Mouse (Mus musculus) intestine, embryonic 14.5 days (tissue): ENCODE measurements around the gene Cspg4. TPM values are rescaled to one million over a fixed set of nuclear protein-coding genes. Genes with fewer than 3 reads are reported as not detected.

Experiments used
- ATAC-seq: fragments of 200-750 bp; cut with Nextera tagmentation; replicated peaks from 2 replicates; pipeline ENCODE4 v1.8.0; 2017; ENCODE audit warnings: low read depth, moderate number of reproducible peaks, moderate TSS enrichment, moderate library complexity; ENCODE audit not compliant: low FRiP score, low TSS enrichment
- DNase-seq: peaks from one replicate; pipeline ENCODE4 v3.0.0-alpha.2; 2018; ENCODE audit warnings: low spot score
- H3K27ac ChIP-seq: fragments of 300-500 bp; sonication (generic); 2 replicates; pipeline ENCODE4 v1.5.1; 2014; ENCODE audit warnings: low read depth, mild to moderate bottlenecking, control low read depth
- H3K27me3 ChIP-seq: fragments of 300-500 bp; sonication (generic); replicated peaks from 2 replicates; pipeline ENCODE4 v1.6.1; 2014; ENCODE audit warnings: low read length, control low read depth; ENCODE audit not compliant: control insufficient read depth, insufficient read depth
- H3K36me3 ChIP-seq: fragments of 300-500 bp; sonication (generic); 2 replicates; pipeline ENCODE4 v1.6.1; 2014; ENCODE audit warnings: low read length, control low read depth; ENCODE audit not compliant: control insufficient read depth, insufficient read depth
- H3K4me1 ChIP-seq: fragments of 300-500 bp; sonication (generic); replicated peaks from 2 replicates; pipeline ENCODE4 v1.6.1; 2014; ENCODE audit warnings: low read length, control low read depth, mixed read lengths; ENCODE audit not compliant: control insufficient read depth, insufficient read depth
- H3K4me2 ChIP-seq: fragments of 300-500 bp; sonication (generic); 2 replicates; pipeline ENCODE4 v1.6.1; 2014; ENCODE audit warnings: low read length
- H3K4me3 ChIP-seq: fragments of 300-500 bp; sonication (generic); 2 replicates; pipeline ENCODE4 v1.5.1; 2014; ENCODE audit warnings: low read depth, low read length, control low read depth, mixed read lengths
- H3K9ac ChIP-seq: fragments of 300-500 bp; sonication (generic); 2 replicates; pipeline ENCODE4 v1.6.1; 2014; ENCODE audit warnings: mild to moderate bottlenecking, low read length
- H3K9me3 ChIP-seq: fragments of 300-500 bp; sonication (generic); 2 replicates; pipeline ENCODE4 v1.6.1; 2016; ENCODE audit warnings: low read length, control low read depth; ENCODE audit not compliant: control insufficient read depth
- WGBS: fragments of 180-500 bp; shearing (Covaris S2); extraction: QIAGEN DNeasy Blood & Tissue Kit; methylation state at CpG from one replicate; pipeline ENCODE4 v1.1.7; 2014; 5-methylcytosine and 5-hydroxymethylcytosine counted together
- polyA plus RNA-seq: library from polyadenylated mRNA; unstranded; fragments of >200 nt; fragmentation: Nextera tagmentation; extraction: Ambion mirVana; gene quantifications from 2 replicates; pipeline ENCODE4 v1.2.1, GENCODE M21; 2014

The Cspg4 gene
- polyA plus RNA-seq, 1 experiment from 2014 or later, result 17.6 TPM

DNA sequence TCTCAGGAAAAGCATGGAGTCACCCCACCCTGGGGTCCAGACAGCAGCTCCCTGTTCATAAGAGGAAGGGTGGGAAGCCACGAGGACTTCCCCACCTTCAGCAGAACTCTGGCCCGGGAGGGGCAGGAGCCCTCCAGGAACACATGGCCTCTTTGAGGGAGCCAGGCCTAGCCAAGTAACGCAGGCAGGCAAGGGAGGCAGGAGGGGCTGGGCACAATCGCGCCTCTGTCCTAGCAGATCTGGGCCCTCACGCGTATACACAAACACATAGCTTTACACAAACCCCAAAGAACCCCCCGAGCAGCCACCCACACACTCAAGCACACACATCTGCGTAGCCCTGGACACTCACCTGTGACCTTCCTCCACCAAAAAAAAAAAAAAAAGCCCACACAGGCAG, 16.0 kb downstream of the Cspg4 start:
- H3K9me3 ChIP-seq, result no peaks in the 10 kb centered on the region
- H3K4me1 ChIP-seq, result peaks cover 49% of the 10 kb centered on the region
- DNase-seq (no peak), ATAC-seq (no peak)
- no peak overlapping the region for H3K4me2 ChIP-seq
- no peak overlapping the region for H3K4me3 ChIP-seq
- 0 out of 2 replicates have a peak overlapping the region, but pooled peaks have one; percentile 52 for H3K27ac ChIP-seq
- H3K36me3 ChIP-seq, result peaks cover 24% of the 10 kb centered on the region
- no peaks in the 10 kb centered on the region for H3K27me3 ChIP-seq
- H3K9ac ChIP-seq, result no peak overlapping the region
- WGBS, result 25% methylated on average over 9 of the region's 9 CpGs

DNA sequence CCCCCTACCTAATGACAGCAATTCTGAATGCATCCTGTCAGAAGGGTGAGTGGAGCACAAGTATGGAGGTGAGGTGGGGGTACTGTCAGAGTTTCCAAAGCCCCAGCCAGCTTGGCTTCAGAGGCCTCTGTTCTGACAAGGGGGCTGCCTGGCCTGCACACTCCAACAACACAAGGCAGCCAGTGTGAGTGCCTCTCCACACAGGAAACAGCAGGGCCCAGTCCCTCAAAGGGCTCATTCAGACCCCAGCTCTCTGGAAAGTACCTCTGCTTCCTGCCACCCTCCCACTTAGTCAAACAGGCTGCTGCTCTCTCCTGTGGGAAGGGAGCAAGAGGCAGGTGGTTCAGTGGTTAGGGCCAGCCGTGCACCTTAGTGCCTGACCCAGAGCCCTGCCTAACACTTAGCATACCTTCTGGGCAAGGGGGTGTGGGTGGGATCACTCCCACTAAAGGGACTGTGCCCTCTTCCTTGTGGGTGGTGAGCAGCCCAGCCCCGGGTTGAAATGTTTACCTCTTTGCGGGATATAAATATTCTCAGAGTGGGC, 16.8 kb downstream of the Cspg4 start:
- no peak; the same call in 1 of the 2 replicates for ATAC-seq
- no peaks in the 10 kb centered on the region for H3K9me3 ChIP-seq
- peaks cover 43% of the 10 kb centered on the region for H3K4me1 ChIP-seq
- H3K36me3 ChIP-seq, result peaks cover 30% of the 10 kb centered on the region
- H3K4me3 ChIP-seq, result no peak overlapping the region
- no peak overlapping the region for H3K9ac ChIP-seq
- no peak for DNase-seq
- 58% methylated on average over 3 of the region's 3 CpGs for WGBS
- peak overlapping the region; percentile 9; the same call in 1 of the 2 replicates for H3K27ac ChIP-seq
- no peaks in the 10 kb centered on the region for H3K27me3 ChIP-seq
- no peak overlapping the region for H3K4me2 ChIP-seq

DNA sequence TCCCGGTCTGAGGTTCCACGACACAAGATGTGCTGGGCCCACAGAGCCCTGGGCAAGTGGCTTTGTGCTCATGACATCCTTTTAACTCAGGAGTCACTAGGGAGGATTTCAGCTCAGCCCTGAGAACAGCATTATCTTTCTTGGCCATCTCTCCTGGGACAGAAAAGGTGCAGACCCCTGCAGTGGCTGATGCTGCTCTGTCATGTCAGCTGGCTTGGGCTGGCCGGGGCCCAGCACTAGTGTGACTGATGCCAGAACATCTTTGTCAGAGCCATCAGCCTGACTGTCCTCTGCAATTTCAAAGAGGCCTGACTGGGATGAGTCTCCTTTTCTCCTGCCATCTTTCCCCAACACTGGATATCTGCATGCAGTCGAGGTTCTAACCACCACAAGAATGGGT, 17.4 kb downstream of the Cspg4 start:
- WGBS, result 49% methylated on average over 4 of the region's 4 CpGs
- H3K4me1 ChIP-seq, result peaks cover 36% of the 10 kb centered on the region
- ATAC-seq (no peak), DNase-seq (no peak)
- H3K27ac ChIP-seq, result no peak overlapping the region
- no peak overlapping the region for H3K9ac ChIP-seq
- H3K4me3 ChIP-seq, result no peak overlapping the region
- H3K36me3 ChIP-seq, result peaks cover 36% of the 10 kb centered on the region
- H3K27me3 ChIP-seq, result no peaks in the 10 kb centered on the region
- H3K9me3 ChIP-seq, result no peaks in the 10 kb centered on the region
- H3K4me2 ChIP-seq, result no peak overlapping the region

DNA sequence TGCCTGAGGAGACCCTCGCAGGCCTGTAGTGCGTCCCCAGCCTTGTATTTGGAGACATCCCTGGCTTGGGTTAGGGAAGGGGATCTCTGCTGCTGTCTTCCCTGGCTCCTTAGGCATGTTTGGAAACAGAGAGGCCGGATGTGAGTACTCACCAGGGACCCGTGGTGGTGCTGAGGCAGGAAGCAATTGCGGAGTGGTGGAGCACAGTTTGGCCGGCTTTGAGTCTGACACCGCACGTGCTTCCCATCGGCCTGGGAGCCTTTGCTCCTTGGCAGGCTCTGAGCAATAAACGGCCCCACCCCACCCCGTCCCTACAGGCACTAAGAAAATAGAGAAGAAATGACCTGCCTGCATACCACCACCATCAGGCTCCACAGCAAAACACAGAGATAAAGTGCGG, 18.0 kb downstream of the Cspg4 start:
- H3K4me3 ChIP-seq, result no peak overlapping the region
- no peaks in the 10 kb centered on the region for H3K27me3 ChIP-seq
- H3K27ac ChIP-seq, result no peak overlapping the region
- H3K4me1 ChIP-seq, result peaks cover 36% of the 10 kb centered on the region
- peaks cover 42% of the 10 kb centered on the region for H3K36me3 ChIP-seq
- no peak overlapping the region for H3K4me2 ChIP-seq
- no peak for DNase-seq
- 42% methylated on average over 12 of the region's 12 CpGs for WGBS
- H3K9ac ChIP-seq, result no peak overlapping the region
- H3K9me3 ChIP-seq, result no peaks in the 10 kb centered on the region
- no peak for ATAC-seq

DNA sequence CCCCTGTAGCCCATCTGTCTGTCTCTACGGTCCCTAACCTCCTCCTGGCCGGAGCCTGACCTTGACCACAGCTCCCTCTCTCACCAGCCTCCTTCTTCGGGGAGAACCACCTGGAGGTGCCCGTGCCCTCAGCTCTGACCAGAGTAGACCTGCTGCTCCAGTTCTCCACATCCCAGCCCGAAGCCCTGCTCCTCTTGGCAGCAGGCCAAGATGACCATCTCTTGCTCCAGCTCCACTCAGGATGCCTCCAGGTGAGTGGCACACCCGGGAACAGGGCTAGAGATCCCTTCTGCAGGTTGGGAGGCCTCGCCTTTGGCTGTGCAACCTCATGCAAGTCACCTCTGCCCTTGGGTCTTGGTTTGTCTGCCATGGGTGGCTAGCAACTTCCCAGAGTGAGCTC, 18.6 kb downstream of the Cspg4 start:
- ATAC-seq, result no peak
- H3K4me3 ChIP-seq, result no peak overlapping the region
- WGBS, result 84% methylated on average over 7 of the region's 7 CpGs

DNA sequence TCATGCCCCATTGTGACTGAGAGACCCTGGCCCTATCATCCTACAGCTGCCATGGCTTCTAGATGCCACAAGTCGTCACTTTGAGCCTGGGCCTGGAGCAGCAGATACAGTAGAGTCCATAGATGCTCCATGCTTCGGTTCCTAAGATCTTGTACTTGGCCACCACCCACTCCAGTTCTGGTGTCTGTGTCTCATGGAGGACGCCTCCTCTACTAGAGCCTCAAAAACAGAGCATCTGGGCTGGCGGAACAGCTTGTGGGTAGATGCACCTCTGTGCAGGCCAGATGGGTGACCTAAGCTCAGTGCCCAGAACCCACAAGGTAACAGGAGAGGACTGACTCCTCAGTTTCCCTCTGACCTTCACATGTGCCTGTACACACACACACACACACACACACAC, 19.5 kb downstream of the Cspg4 start:
- no peak for DNase-seq
- H3K9me3 ChIP-seq, result no peaks in the 10 kb centered on the region
- peaks cover 31% of the 10 kb centered on the region for H3K4me1 ChIP-seq
- WGBS, result 91% methylated on average over 4 of the region's 4 CpGs
- no peak overlapping the region for H3K27ac ChIP-seq
- H3K36me3 ChIP-seq, result peaks cover 51% of the 10 kb centered on the region
- no peak for ATAC-seq
- H3K27me3 ChIP-seq, result no peaks in the 10 kb centered on the region
- no peak overlapping the region for H3K4me2 ChIP-seq
- no peak overlapping the region for H3K9ac ChIP-seq
- no peak overlapping the region for H3K4me3 ChIP-seq

More for the DNA sequence above, 18.6 kb downstream of the Cspg4 start:
- Histone ChIP-seq H3K4me2 (no peak overlapping the region), H3K9me3 (no peaks in the 10 kb centered on the region), H3K9ac (no peak overlapping the region), H3K4me1 (peaks cover 36% of the 10 kb centered on the region), H3K27ac (no peak overlapping the region), H3K36me3 (peaks cover 48% of the 10 kb centered on the region), H3K27me3 (no peaks in the 10 kb centered on the region)
- no peak for DNase-seq

DNA sequence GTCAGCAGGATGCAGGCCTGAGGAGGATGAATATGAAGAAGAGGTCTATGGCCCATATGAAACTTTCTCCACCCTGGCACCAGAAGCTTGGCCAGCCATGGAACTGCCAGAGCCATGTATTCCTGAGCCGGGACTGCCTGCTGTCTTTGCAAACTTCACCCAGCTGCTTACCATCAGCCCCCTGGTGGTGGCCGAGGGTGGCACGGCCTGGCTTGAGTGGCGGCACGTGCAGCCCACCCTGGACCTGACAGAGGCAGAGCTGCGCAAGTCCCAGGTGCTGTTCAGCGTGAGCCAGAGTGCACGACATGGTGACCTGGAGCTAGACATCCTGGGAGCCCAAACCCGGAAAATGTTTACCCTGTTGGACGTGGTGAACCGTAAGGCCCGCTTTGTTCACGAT, 21.3 kb downstream of the Cspg4 start:
- Histone ChIP-seq H3K36me3 (peaks cover 51% of the 10 kb centered on the region), H3K27me3 (no peaks in the 10 kb centered on the region), H3K9ac (no peak overlapping the region), H3K9me3 (no peaks in the 10 kb centered on the region), H3K4me2 (no peak overlapping the region), H3K4me1 (peaks cover 20% of the 10 kb centered on the region), H3K27ac (no peak overlapping the region), H3K4me3 (no peak overlapping the region)
- WGBS, result 51% methylated on average over 13 of the region's 13 CpGs
- ATAC-seq (no peak), DNase-seq (no peak)

DNA sequence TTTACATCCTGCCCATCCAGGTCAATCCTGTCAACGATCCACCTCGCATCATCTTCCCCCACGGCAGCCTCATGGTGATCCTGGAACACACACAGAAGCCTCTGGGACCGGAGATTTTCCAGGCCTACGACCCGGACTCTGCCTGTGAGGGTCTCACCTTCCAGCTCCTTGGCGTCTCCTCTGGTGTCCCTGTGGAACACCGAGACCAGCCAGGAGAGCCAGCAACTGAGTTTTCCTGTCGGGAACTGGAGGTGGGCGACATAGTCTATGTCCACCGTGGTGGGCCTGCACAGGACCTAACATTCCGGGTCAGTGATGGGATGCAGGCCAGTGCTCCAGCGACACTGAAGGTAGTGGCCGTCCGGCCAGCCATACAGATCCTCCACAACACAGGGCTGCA, 21.8 kb downstream of the Cspg4 start:
- peaks cover 17% of the 10 kb centered on the region for H3K4me1 ChIP-seq
- WGBS, result 92% methylated on average over 15 of the region's 15 CpGs

DNA sequence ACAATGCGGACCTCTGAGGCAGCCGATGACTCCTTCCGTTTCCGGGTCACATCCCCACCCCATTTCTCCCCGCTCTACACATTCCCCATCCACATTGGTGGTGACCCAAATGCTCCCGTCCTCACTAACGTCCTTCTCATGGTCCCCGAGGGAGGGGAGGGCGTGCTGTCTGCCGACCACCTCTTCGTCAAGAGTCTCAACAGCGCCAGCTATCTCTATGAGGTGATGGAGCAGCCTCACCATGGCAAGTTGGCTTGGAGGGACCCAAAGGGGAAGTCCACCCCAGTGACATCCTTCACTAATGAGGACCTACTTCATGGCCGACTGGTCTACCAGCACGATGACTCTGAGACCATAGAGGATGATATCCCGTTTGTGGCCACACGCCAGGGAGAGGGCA, 22.7 kb downstream of the Cspg4 start:
- ATAC-seq, result no peak
- Histone ChIP-seq H3K4me1 (peaks cover 9% of the 10 kb centered on the region), H3K9ac (no peak overlapping the region), H3K9me3 (no peaks in the 10 kb centered on the region), H3K4me3 (no peak overlapping the region), H3K27ac (no peak overlapping the region), H3K36me3 (peaks cover 56% of the 10 kb centered on the region), H3K27me3 (no peaks in the 10 kb centered on the region), H3K4me2 (no peak overlapping the region)
- no peak for DNase-seq
- 94% methylated on average over 16 of the region's 16 CpGs for WGBS

More for the DNA sequence above, 21.8 kb downstream of the Cspg4 start:
- DNase-seq, result no peak
- no peak overlapping the region for H3K9ac ChIP-seq
- no peak overlapping the region for H3K4me2 ChIP-seq
- no peak overlapping the region for H3K27ac ChIP-seq
- ATAC-seq, result no peak
- H3K4me3 ChIP-seq, result no peak overlapping the region
- H3K36me3 ChIP-seq, result peaks cover 51% of the 10 kb centered on the region
- H3K9me3 ChIP-seq, result no peaks in the 10 kb centered on the region
- no peaks in the 10 kb centered on the region for H3K27me3 ChIP-seq
